Mouse (Mus musculus) olfactory bulb, adult 2 months (tissue): ENCODE data around the gene Elf1. TPM values are rescaled to one million over a fixed set of nuclear protein-coding genes. Genes with fewer than 3 reads are reported as not detected.

ENCODE experiments used
- H3K27ac ChIP-seq: fragments of 200-500 bp; 2 replicates; pipeline ENCODE4 v1.5.1; 2012; ENCODE audit warnings: low read depth, low read length; ENCODE audit not compliant: insufficient read depth
- H3K4me1 ChIP-seq: fragments of 200-500 bp; 2 replicates; pipeline ENCODE4 v1.6.1; 2012; ENCODE audit warnings: low read length; ENCODE audit not compliant: control insufficient read depth, insufficient read depth
- H3K4me3 ChIP-seq: fragments of 200-500 bp; 2 replicates; pipeline ENCODE4 v1.5.1; 2012; ENCODE audit warnings: mild to moderate bottlenecking, low read depth, low read length, moderate library complexity; ENCODE audit not compliant: insufficient read depth
- CTCF ChIP-seq: fragments of 200-500 bp; IDR thresholded peaks from 2 replicates; pipeline ENCODE4 v1.5.1; 2012; ENCODE audit warnings: low read depth, mild to moderate bottlenecking, low read length, moderate library complexity; ENCODE audit not compliant: insufficient read depth
- POLR2A ChIP-seq: fragments of 200-500 bp; IDR thresholded peaks from 2 replicates; pipeline ENCODE4 v1.6.1; 2012; ENCODE audit warnings: mild to moderate bottlenecking, low read depth, low read length, moderate library complexity; ENCODE audit not compliant: insufficient read depth
- WGBS: fragments of 180-500 bp; shearing (Covaris S2); methylation state at CpG from one replicate; pipeline ENCODE4 v1.1.7; 2018; 5-methylcytosine and 5-hydroxymethylcytosine counted together
- polyA plus RNA-seq: library from polyadenylated mRNA; stranded (reverse); fragments of >200 nt; gene quantifications from 2 replicates; pipeline ENCODE4 v1.2.4, GENCODE M21; 2012; ENCODE audit warnings: low replicate concordance; ENCODE audit not compliant: missing spikeins, insufficient read depth, insufficient read length

Gene Elf1
- polyA plus RNA-seq, 1 experiment: not detected

DNA sequence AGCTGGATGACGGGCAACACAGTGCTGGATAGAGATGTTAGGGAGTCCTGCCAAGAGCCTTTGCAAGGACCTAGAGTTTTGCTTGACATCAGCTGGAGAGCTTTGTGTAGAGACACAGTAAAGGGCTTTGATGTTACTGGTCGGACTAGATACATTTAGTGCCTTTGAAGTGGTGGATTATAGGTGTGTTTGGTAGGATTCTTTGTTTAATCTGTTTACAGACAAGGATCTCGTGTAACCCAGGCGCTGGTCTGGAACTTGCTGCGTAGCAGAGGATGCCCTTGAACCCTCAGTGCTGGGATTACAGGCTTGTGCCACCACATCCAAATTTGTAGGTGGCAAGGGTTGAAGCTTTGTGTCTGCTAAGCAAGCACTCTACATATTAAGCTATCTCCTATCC is 113.1 kb downstream of the Elf1 start:
- TF ChIP-seq CTCF (no peak), POLR2A (no peak)
- no peak overlapping the region for H3K27ac ChIP-seq
- no peak overlapping the region for H3K4me3 ChIP-seq
- 83% methylated on average over 5 of the region's 5 CpGs for WGBS
- no peaks in the 10 kb centered on the region for H3K4me1 ChIP-seq

DNA sequence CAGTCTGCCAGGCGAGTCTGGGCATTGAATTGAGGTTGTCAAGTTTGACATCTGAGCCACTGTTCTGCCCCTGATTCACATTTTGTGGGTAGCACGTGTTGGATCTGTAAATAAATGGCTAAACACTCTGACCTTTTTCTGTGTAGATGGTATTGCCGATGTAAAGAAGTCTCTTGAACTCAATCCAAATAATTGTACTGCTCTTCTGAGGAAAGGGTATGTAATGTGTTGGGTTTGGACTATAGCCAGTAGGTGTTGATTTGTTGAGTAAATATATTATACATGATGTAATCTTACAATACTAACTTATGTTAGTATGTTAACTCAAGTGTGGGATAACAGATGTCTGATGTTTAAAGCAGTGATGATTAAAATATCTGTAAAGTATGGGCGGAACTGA is 115.6 kb downstream of the Elf1 start:
- no peaks in the 10 kb centered on the region for H3K4me1 ChIP-seq
- 62% methylated on average over 4 of the region's 4 CpGs for WGBS
- H3K27ac ChIP-seq: no peak overlapping the region
- H3K4me3 ChIP-seq: no peak overlapping the region
- TF ChIP-seq POLR2A: no peak
- TF ChIP-seq CTCF: no peak

DNA sequence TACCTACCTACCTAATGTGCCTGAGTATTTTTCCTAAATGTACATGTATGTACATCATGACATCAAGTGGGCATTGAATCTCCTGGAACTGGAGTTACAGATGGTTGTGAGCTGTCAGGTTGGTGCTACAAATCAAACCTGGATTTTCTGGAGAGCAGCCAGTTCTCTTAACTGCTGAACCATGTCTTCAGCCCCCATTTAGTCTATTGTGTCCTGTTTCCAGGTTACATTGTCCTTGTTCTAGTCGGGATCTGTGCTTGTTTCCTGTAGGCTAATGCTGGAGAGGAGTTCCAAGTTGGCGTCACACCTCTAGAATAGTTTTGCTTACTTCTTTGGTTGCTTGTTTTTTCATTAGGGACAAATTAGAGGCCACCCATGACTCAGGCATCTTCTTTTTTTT is 124.9 kb downstream of the Elf1 start:
- Histone ChIP-seq H3K27ac (no peak overlapping the region), H3K4me1 (no peaks in the 10 kb centered on the region), H3K4me3 (no peak overlapping the region)
- WGBS: 74% methylated on average over 2 of the region's 2 CpGs
- TF ChIP-seq CTCF (no peak), POLR2A (no peak)

DNA sequence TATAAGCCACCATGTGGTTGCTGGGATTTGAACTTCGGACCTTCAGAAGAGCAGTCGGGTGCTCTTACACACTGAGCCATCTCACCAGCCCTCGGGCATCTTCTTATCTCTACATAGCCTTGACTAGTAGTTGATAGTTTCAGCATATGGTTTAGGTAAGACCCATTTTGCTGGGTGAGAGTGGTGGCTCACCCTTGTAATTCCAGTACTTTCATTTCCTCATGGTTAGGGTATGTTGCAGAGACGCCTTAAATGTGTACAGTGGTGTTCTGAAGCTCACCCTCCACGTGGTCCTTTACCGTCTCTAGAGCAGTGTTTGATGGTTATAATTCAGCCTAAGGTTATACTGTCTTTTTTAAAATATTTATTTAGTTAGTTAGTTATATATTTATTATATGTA is 125.4 kb downstream of the Elf1 start:
- TF ChIP-seq POLR2A (no peak), CTCF (no peak)
- no peak overlapping the region for H3K4me3 ChIP-seq
- WGBS: 91% methylated on average over 6 of the region's 6 CpGs
- no peak overlapping the region for H3K27ac ChIP-seq
- no peaks in the 10 kb centered on the region for H3K4me1 ChIP-seq

DNA sequence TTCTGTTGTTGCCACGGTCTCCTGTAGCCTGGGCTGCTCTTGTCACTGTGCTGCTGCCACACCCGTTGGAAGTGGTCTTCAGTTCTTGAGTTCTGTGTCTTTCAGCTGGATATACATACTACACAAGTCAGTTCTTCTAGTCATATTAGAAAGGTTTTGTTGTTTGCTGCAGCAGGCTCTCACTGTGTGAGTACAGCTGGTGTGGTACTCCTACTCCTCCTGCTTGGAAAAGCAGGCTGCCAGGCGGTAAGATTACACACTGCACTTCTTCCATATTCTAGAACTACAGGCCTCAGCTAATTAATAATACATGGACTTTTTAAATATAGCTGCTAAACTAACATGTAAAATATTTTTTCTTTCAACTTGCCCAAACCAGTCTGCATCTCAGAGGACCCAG is 125.9 kb downstream of the Elf1 start:
- no peak overlapping the region for H3K4me3 ChIP-seq
- WGBS: 80% methylated on average over 3 of the region's 3 CpGs
- H3K4me1 ChIP-seq: no peaks in the 10 kb centered on the region
- TF ChIP-seq CTCF (no peak), POLR2A (no peak)
- H3K27ac ChIP-seq: no peak overlapping the region

DNA sequence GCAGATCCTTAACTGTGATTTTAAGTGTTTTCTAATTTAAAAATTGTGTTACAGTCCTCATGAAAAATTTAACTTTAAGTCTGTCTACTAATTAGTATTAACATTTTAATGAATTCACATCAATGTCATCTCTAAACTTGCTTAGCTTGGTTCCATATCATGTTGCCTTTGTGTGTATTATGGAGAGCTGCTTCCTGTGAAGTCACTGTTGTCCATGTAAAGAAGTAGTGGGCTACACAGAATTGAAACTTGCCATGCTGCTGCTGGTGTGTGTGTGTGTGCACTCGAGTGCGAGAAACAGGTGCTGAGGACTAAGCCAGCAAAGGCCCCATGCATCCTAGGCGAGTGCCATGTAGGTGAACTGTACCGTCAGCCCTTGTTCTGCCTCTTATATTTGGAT is 126.4 kb downstream of the Elf1 start:
- no peak for TF ChIP-seq POLR2A
- TF ChIP-seq CTCF: no peak
- 93% methylated on average over 4 of the region's 4 CpGs for WGBS
- no peaks in the 10 kb centered on the region for H3K4me1 ChIP-seq
- H3K4me3 ChIP-seq: no peak overlapping the region
- H3K27ac ChIP-seq: no peak overlapping the region

DNA sequence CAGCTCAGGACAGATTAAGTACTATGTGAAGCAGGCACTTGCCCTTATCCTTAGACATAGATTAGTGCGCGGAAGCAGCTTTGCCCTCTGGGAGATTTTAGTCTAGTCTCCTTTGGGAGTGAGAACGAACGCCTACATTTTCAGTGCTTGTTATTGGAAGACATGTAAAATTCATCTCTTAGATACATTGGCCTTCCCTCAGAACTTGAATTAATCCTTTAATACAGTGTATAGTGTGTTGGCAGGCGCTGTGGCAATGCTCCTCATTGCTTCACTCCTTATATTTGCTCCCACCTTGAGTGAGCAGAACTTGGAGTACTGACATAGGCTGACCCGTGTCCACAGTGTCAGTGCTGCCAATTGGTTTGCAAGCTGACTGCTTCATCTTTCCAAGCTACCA is 127.3 kb downstream of the Elf1 start:
- TF ChIP-seq POLR2A: no peak
- no peak for TF ChIP-seq CTCF
- Histone ChIP-seq H3K27ac (no peak overlapping the region), H3K4me1 (no peaks in the 10 kb centered on the region), H3K4me3 (no peak overlapping the region)
- 94% methylated on average over 6 of the region's 6 CpGs for WGBS

DNA sequence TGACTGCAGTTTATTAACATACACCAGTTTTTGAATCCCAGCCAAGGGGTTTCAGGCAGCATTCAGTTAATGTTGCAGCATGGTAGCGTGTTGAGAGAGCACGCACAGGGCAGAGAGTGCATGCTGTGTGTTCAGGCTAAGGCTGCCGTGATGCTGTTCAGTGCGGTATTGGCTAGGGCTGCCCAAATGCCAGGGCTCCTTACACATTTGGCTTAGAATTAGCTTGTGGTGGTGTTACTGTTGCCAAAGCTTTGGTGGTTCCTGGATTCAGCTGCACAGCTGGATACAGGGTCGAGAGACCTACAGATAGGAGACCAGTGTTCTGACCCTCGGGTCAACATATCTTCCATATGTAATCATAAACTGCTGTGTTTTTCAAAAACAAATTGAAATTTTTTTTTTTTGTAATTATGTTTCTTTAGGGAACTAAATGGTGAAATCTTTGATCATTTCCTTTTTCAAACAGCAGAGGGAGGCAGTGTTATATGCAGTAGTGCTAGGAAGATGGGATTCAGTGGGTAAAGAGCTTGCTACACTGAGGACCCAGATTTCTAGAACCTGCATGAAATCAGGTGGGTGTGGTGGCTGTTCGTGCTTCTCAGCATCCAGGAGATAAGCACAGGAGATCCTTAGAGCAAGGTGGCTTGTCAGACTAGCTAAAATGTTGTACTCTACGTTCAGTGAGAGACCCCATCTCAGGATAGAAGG is 136.3 kb downstream of the Elf1 start:
- Histone ChIP-seq H3K27ac (no peak overlapping the region), H3K4me3 (no peak overlapping the region), H3K4me1 (no peaks in the 10 kb centered on the region)
- 62% methylated on average over 8 of the region's 8 CpGs for WGBS
- TF ChIP-seq POLR2A: no peak
- no peak for TF ChIP-seq CTCF

DNA sequence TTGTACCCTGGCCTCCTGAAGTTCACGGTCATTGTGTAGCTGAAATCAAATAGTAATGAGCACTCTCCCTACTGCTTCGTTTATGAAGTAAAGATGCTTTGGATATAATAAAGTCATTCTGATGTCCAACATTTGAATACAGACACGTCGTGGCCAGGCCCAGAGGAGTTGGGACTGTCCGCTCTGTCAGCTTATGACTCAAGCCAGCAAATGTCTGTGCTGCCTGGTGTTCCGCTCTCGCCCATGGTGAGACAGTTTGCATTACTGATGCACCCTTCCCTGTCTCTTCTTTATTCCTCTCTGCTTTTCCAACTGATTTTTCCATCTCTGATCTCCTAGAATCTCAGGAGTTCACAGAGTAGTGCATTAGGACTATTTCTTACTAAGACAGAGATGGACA is 138.8 kb downstream of the Elf1 start:
- H3K4me1 ChIP-seq: no peaks in the 10 kb centered on the region
- no peak overlapping the region for H3K27ac ChIP-seq
- no peak overlapping the region for H3K4me3 ChIP-seq
- TF ChIP-seq POLR2A (no peak), CTCF (no peak)
- WGBS: 93% methylated on average over 7 of the region's 7 CpGs

DNA sequence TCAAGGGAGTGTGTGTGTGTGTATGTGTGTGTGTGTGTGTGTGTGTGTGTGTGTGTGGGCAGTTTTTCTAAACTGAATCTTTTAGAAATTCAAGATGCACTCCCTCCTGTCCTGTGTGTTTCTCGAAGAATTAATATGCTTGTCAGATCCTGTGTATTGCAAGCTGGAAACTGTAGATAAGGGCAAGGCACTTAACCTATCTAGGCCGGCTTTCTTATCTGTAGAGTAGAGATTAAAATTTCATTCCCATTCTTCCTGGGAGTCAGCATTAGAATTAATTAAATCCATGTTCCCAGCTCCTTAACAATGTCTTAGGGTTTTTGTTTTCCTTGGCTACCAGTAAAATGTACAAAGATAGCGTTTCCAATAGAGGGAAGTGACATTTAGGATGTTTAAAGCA is 140.1 kb downstream of the Elf1 start:
- no peaks in the 10 kb centered on the region for H3K4me1 ChIP-seq
- WGBS: 72% methylated on average over 3 of the region's 3 CpGs
- TF ChIP-seq POLR2A (no peak), CTCF (no peak)
- H3K4me3 ChIP-seq: no peak overlapping the region
- no peak overlapping the region for H3K27ac ChIP-seq

Other genes with a start within 250 kb of the Elf1 start
- gene Zfp957, start 233.8 kb upstream of the Elf1 start, polyA plus RNA-seq: not detected in 2 replicates
- not detected in 2 replicates for gene Rgcc, start 179.5 kb upstream of the Elf1 start, polyA plus RNA-seq
- gene Naa16, start 90.4 kb upstream of the Elf1 start, polyA plus RNA-seq: not detected in 2 replicates
- gene Mtrf1, start 83.4 kb upstream of the Elf1 start, polyA plus RNA-seq: not detected in 2 replicates
- gene Kbtbd7, start 54.7 kb upstream of the Elf1 start, polyA plus RNA-seq: not detected in 2 replicates
- not detected in 2 replicates for gene Kbtbd6, start 29.4 kb upstream of the Elf1 start, polyA plus RNA-seq
- gene Wbp4, start 326 bp downstream of the Elf1 start, polyA plus RNA-seq: not detected in 2 replicates
- gene Sugt1, start 106.5 kb downstream of the Elf1 start, polyA plus RNA-seq: not detected in 2 replicates
- not detected in 2 replicates for gene Cnmd, start 181.0 kb downstream of the Elf1 start, polyA plus RNA-seq